Mouse (Mus musculus): Measurements from ENCODE around the gene Cnot6. TPM values are rescaled to one million over a fixed set of nuclear protein-coding genes. Genes with fewer than 3 reads are reported as not detected.
A peak's percentile ranks its signal among the peaks of the same experiment; 100 is the strongest.

The Cnot6 gene
- total and polyA plus RNA-seq, 3 experiments, result 38.9 to 58.3 (median 49.3) TPM

DNA sequence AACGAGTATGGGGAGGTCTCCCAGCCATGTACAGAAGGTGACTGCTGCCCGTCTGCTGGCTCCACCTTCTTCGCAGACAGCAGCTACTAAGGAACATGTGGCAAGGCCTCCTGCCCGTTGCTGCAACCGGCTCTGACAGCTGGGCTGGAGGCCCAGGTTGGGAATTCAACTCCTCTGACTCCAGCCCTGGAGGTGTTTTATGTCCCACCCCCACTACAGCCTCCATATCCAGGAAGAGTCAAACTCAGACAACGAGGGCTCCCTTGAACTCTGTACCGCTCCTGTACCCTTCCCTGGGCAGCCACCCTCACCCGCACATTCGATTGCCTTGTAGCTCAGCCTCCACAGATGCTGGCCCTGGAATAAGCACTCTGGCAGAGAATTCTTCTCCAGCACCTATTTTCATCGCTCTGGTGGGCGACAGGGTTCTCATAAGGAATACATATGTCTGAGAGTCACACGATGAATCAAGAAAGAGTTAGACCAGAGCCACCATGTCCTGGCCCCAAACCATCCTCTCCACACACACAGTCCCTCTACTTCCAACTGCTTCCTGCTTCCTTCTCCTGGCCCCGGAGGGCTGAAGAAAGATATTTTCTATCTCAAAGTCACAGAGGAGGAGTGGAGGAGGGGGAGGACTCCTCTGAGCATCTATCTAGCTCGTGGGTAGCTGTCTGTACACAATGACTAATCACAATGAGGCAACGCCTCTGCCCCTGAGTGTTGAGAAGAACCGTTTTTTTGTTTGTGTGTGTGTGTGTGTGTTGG, 61.3 kb downstream of the Cnot6 start:
- Histone ChIP-seq H3K36me3 (ENCODE audit: control insufficient read depth in 1 of 2, insufficient read depth in 2 of 2, low read length in 2 of 2) (peaks cover 0 to 10% of the 10 kb centered on the region in 2 experiments; a peak in 2 of 4 replicates), H3K27ac (ENCODE audit: control insufficient read depth, low read depth, low read length) (peak overlapping the region; percentile 98), H3K79me2 (ENCODE audit: control insufficient read depth, insufficient read depth, low read length, poor library complexity) (peaks cover 3% of the 10 kb centered on the region; the same call in 1 of the 2 replicates), H3K4me3 (ENCODE audit: control insufficient read depth in 1 of 2, insufficient read depth in 1 of 2, low read depth in 2 of 2, low read length in 2 of 2) (peak overlapping the region; percentile 55 to 61), H3K27me3 (ENCODE audit: control insufficient read depth in 1 of 2, insufficient read depth in 2 of 2, low read length in 2 of 2) (no peaks in the 10 kb centered on the region), H3K9me3 (replicated peaks; ENCODE audit: insufficient read depth, low read length) (no peaks in the 10 kb centered on the region), H3K4me1 (ENCODE audit: control insufficient read depth in 1 of 2, insufficient read depth in 2 of 2, low read length in 2 of 2) (peaks cover 7 to 19% of the 10 kb centered on the region in 2 experiments; a peak in 3 of 4 replicates), H3K9ac (ENCODE audit: control insufficient read depth, low read depth, low read length, poor library complexity, severe bottlenecking) (peak overlapping the region; percentile 81)
- peak; percentile 96 for DNase-seq (ENCODE audit: low read depth, low spot score)
- peak; percentile 45; the same call in 1 of the 2 replicates for TF ChIP-seq MEF2A (IDR thresholded peaks at IDR 0.05; ENCODE audit: extremely low read depth, insufficient replicate concordance, low read depth, low read length, poor library complexity, severe bottlenecking)
- TF ChIP-seq RAD21 (IDR thresholded peaks at IDR 0.05; ENCODE audit: low read depth, low read length), result no peak
- 0 out of 2 replicates have a peak, but pooled peaks have one; percentile 24 for TF ChIP-seq UBTF (IDR thresholded peaks at IDR 0.05; ENCODE audit: borderline replicate concordance, insufficient read depth, low read depth, low read length)
- TF ChIP-seq NELFE (IDR thresholded peaks at IDR 0.05; ENCODE audit: low read depth, low read length), result peak; percentile 60
- TF ChIP-seq ZC3H11A (IDR thresholded peaks at IDR 0.05; ENCODE audit: low read depth, low read length), result no peak
- TF ChIP-seq CTCF (IDR thresholded peaks at IDR 0.05 in 2 of 3, conservative IDR thresholded peaks at IDR 0.05 in 1 of 3; ENCODE audit: control insufficient read depth in 1 of 3, insufficient read depth in 1 of 3, low read depth in 2 of 3, low read length in 3 of 3, poor library complexity in 1 of 3, severe bottlenecking in 1 of 3), result no peak
- TF ChIP-seq SMC3 (IDR thresholded peaks at IDR 0.05; ENCODE audit: low read depth, low read length), result peak; percentile 17; the same call in 1 of the 2 replicates
- peak; percentile 89 for TF ChIP-seq GATA1 (IDR thresholded peaks at IDR 0.05; ENCODE audit: low read depth, low read length)
- TF ChIP-seq EP300 (IDR thresholded peaks at IDR 0.05; ENCODE audit: low read depth in 1 of 2, low read length in 2 of 2), result peak; percentile 92 to 97
- TF ChIP-seq JUND (IDR thresholded peaks at IDR 0.05; ENCODE audit: low read depth, low read length), result peak; percentile 81
- peak; percentile 75 for TF ChIP-seq MXI1 (IDR thresholded peaks at IDR 0.05; ENCODE audit: low read depth, low read length)
- TF ChIP-seq E2F4 (IDR thresholded peaks at IDR 0.05; ENCODE audit: borderline replicate concordance, low read depth, low read length), result no peak
- no peak; the same call in 1 of the 2 replicates for TF ChIP-seq KAT2A (conservative IDR thresholded peaks at IDR 0.05; ENCODE audit: low read depth, low read length)
- peak; percentile 97 for TF ChIP-seq ETS1 (IDR thresholded peaks at IDR 0.05; ENCODE audit: low read depth, low read length)
- peak; percentile 1 to 82; a peak in 2 of 4 replicates for TF ChIP-seq POLR2A (IDR thresholded peaks at IDR 0.05; ENCODE audit: control insufficient read depth in 1 of 2, insufficient read depth in 1 of 2, low read depth in 1 of 2, low read length in 2 of 2, poor library complexity in 1 of 2)
- no peak; the same call in 1 of the 2 replicates for TF ChIP-seq MAFK (IDR thresholded peaks at IDR 0.05; ENCODE audit: borderline replicate concordance, low read depth, low read length)
- peak; percentile 89 for TF ChIP-seq TBP (IDR thresholded peaks at IDR 0.05; ENCODE audit: low read depth, low read length)
- peak; percentile 98 for TF ChIP-seq ZNF384 (IDR thresholded peaks at IDR 0.05; ENCODE audit: low read depth, low read length)
- peak; percentile 85 for TF ChIP-seq MAZ (IDR thresholded peaks at IDR 0.05; ENCODE audit: low read depth, low read length)
- TF ChIP-seq SIN3A (IDR thresholded peaks at IDR 0.05; ENCODE audit: low read length), result peak; percentile 97
- TF ChIP-seq ZKSCAN1 (IDR thresholded peaks at IDR 0.05; ENCODE audit: low read depth, low read length), result no peak
- peak; percentile 70 for TF ChIP-seq BHLHE40 (IDR thresholded peaks at IDR 0.05; ENCODE audit: borderline replicate concordance, low read depth, low read length)
- peak; percentile 62 for TF ChIP-seq TAL1 (IDR thresholded peaks at IDR 0.05; ENCODE audit: low read length)
- TF ChIP-seq TCF12 (IDR thresholded peaks at IDR 0.05; ENCODE audit: low read depth, low read length), result peak; percentile 92
- no peak; the same call in 1 of the 2 replicates for TF ChIP-seq POLR2AphosphoS5 (IDR thresholded peaks at IDR 0.05; ENCODE audit: borderline replicate concordance, low read depth, low read length)
- peak; percentile 74 for TF ChIP-seq HCFC1 (IDR thresholded peaks at IDR 0.05; ENCODE audit: low read depth, low read length)
- peak; percentile 81 for TF ChIP-seq MAX (IDR thresholded peaks at IDR 0.05; ENCODE audit: low read length)
- no peak for TF ChIP-seq USF2 (IDR thresholded peaks at IDR 0.05; ENCODE audit: borderline replicate concordance in 1 of 2, insufficient read depth in 1 of 2, low read depth in 1 of 2, low read length in 2 of 2)
- peak; percentile 77 for TF ChIP-seq ELF1 (IDR thresholded peaks at IDR 0.05; ENCODE audit: low read depth, low read length)
- TF ChIP-seq RCOR1 (IDR thresholded peaks at IDR 0.05; ENCODE audit: low read depth, low read length), result peak; percentile 92
- peak; percentile 29; the same call in 1 of the 2 replicates for TF ChIP-seq NRF1 (IDR thresholded peaks at IDR 0.05; ENCODE audit: insufficient read depth, low read depth, low read length, poor library complexity, severe bottlenecking)
- peak; percentile 83 for TF ChIP-seq CHD2 (IDR thresholded peaks at IDR 0.05; ENCODE audit: low read length)
- TF ChIP-seq POLR2AphosphoS2 (IDR thresholded peaks at IDR 0.05; ENCODE audit: low read length), result peak; percentile 80; the same call in 1 of the 2 replicates
- peak; percentile 86 for TF ChIP-seq MYC (IDR thresholded peaks at IDR 0.05; ENCODE audit: low read depth, low read length)
- no peak for TF ChIP-seq CHD1 (IDR thresholded peaks at IDR 0.05; ENCODE audit: low read depth, low read length)
